Mouse (Mus musculus) layer of hippocampus, adult 9-11 months (tissue): ENCODE data around the gene Tmcc2.

Experiments used
- DNase-seq: peaks from one replicate; pipeline ENCODE4 v3.0.0; 2022

Tmcc2 gene

DNA sequence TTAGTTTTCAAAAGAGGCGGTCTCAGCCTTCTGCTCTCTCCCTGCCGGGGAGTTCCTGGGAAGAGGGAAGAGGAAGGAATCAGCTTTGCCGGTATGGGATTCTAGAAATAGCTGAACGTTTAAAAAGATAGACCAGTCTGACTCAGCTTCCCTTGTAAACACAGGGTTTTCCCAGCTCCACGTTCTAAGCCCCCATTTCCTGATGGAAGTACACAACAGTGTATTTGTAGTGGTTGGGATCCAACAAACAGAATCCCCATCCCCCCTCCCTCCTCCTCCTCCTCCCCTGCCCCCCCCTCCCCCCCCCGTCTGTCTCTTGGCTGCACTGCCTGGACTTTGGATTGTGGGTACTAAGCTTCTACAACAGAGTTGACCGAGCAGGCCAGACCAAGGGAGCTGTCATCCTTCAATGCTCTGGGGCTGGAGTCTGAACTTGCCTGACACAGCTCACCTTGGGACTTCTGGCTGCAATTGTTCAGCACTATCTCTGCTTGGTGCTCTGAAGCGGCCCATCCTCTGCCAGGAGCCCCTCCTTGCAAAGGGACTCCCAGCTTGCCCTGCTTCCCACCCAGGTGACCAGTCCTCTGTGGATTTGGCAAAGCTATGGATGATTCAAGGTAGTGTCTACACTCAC lies 52.9 kb downstream of the Tmcc2 start:
- DNase-seq: no peak

DNA sequence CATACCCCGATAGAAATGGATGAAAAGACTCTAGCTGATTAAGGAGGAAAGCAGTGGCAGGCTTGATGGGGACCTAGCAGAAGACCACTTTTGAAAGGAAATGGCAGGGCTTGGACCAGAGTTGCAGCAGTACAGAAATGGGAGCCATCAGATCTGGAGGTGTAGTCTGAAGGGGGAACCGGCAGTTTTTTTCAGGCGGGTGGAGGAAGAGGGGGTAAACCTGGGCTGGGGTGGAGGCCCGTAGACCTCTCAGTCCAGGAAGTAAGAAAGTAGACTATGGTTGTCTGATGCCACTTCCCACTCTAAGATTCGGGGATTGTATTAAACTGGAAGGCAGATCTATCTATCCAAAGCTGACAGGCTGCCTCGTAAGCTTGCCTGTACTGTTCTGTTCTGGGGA lies 54.2 kb downstream of the Tmcc2 start:
- no peak for DNase-seq

DNA sequence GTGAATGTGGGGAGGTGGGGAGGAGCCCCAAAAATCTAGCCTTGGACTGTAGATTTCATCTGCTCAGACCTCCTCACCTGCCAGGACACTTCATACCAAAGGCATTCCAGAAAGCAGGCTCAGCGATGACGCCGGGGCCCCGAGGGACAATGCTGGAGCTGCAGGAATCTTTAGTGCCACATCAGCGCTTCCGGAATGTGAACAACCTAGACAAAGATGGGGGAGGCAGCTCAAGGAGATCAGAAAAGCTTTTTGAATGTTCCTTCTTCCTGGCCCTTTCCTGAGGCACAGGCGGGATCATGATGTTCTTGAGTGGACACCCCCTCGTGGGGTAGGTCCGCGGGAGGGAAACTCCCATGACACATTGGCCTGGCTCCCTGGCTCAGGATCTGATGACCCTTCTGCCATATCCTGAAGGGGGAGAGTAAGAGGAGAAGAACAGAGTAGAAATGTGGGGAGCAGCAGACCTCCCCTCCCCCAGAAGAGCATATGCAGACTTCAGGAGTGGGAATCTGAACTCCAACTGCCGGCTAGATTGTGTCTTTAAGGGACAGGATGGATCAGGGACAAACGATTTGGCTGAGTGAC lies 55.6 kb downstream of the Tmcc2 start:
- no peak for DNase-seq

DNA sequence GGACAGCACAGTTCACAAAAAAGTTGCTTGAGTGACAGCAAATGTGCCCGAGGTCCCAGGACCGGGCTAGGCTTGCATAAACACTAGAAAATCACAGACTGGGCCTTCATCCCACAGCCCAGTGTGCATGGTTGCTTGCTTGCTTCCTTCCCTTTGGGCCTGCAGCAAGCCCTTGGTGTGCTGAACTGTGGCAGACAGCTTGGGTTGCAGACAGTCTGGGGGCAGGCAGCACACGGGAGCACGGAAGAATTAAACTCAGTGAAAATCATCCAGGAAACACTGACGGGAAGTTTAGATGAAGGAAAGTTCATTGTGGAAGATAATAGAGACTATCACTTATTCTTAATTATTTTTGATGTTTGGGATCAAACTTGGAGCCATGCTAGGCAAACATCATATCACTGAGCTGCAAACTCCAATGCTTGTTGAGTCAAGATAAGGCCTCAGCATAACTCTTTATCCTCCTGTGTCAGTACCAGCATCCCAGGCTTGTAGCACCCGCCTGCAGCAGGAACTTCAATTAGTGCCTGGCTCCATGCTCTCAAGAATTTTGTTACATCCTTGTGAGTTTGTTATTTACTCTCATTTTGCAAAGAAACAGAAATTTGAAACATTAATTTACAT lies 56.8 kb downstream of the Tmcc2 start:
- DNase-seq: no peak

DNA sequence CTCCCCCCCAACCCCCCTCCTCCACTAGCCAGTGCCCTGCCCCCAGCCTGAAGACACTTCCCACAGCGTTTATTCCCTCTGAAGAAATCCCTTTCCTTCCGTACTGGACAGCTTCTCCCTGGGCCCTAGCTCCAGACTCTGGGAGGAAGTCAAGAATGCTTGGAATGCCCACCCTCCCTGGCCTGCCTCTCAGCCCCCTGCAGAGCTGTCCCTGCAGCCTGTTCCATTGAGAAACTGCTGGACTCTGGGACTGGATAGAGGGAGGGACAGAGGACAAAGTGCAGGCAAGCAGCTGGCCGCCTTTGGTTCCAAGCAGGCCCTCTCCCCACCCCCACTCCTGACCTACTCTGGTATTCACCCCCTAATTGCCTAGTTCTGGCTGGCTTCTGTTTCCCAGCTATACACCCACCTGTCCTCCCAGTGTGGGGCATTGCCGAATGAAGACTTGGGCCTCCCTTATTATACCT lies 57.4 kb downstream of the Tmcc2 start:
- no peak for DNase-seq

DNA sequence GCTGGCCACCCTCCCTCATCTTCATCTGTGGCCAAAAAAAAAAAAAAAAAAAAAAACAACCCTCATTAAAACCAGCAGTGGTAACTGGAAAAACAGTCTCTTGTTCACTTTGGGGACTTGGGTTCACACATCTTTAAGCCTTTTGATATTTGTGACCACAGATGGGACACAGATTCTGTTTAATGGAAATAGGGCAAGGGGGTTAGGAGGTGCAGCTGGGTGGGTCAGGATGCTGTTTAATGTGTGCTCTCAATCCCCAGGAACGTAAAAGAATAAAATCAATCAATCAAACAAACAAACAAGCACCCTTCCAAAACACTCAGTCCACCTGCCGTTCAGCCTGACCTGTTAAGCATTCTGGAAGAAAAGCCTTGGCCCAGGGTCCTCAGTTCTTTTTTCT lies 57.9 kb downstream of the Tmcc2 start:
- DNase-seq: no peak

DNA sequence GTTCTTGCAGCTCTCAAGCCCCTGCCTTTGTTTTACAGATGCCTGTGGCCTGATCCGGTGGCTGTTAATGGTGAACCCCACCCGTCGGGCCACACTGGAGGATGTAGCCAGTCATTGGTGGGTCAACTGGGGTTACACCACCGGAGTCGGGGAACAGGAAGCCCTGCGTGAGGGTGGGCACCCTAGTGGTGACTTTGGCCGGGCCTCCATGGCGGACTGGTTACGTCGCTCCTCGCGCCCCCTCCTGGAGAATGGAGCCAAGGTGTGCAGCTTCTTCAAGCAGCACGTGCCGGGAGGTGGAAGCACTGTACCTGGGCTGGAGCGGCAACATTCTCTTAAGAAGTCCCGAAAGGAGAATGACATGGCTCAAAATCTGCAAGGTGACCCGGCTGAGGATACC lies 59.8 kb downstream of the Tmcc2 start:
- no peak for DNase-seq

DNA sequence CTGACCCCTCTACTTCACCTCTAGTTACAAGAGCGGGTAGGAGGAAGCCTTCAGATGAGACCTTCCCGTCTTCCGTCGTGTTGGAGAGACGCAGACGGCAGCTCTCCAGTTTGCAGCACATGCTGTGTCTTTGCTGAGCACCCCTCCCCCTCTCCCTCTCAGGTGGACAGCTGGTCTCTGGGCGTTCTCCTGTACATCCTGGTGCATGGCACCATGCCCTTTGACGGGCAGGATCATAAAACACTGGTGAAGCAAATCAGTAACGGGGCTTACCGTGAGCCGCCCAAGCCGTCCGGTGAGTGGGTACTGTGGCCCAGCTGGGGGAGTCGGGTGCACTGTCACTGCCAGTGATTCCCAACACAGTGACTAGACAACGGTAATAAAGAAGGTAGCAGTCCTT lies 60.7 kb downstream of the Tmcc2 start:
- DNase-seq: no peak

DNA sequence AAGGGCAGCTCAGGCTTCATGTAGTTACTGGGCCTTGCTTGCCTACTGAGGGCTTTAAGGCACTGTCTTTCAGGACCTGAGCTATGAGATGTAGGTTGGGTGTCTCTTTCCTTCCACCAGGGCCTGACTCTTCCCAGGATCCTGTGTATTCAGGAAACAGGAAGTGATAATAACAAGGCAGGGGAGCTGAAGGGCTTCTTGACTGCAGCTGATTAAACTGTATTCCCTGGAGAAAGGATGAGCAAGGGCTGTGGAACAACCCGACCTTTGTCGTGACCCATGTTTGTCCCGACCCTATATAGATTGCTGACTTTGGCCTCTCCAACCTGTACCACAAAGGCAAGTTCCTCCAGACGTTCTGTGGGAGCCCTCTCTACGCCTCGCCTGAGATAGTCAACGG lies 61.4 kb downstream of the Tmcc2 start:
- DNase-seq: no peak

DNA sequence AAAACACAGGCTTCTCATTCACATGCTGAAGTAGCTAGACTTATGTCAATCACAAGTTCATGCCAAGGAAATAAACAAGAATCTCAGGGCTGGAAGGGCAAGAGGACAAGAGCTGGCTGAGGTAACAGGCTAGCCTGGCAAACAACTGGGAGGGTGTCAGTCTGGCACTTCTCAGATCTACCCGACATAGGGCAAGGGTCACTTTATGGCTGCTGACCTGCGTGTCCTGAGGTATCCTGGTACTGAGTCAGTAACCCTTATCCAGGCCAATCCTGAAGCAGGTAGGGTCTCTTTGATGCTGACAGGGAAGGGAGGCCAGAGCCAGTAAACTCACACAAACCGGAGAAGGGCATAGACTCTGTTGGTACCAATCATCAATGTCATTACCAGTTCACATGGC lies 62.5 kb downstream of the Tmcc2 start:
- DNase-seq: no peak

DNA sequence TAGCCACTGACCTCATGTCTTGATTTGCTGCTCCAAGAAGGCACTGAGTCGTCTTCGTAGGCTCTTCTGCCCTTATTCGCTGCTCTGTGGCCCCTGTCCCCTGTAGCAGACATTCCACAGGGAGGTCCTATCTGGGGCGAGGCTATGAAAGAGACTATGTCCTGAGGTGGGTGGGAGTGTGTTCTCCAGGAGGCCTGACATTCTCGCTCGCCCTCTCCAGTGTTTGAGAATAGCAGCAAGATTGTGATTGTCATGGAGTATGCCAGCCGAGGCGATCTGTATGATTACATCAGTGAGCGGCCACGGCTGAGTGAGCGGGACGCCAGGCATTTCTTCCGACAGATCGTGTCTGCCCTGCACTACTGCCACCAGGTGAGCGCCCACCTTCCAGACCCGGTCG lies 63.6 kb downstream of the Tmcc2 start:
- DNase-seq: no peak

DNA sequence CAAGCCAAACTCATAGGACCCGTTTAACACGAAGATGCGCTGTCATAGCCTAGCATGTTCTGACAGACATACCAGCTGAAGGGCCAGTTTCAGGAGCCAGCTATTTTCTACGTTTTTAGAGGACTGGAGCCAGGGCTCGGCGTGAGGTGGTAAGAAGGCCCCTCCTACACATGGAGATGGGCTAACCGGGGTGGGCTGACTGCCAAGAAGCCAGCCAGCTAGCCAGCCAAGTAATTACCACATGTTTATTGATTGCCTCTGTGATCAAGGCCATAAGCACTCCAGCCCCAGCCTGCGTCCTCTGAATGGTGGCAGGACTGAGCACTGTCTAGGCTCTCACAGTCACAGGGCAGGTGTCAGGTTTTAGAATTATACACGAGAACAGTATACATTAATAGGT lies 64.3 kb downstream of the Tmcc2 start:
- DNase-seq: no peak

DNA sequence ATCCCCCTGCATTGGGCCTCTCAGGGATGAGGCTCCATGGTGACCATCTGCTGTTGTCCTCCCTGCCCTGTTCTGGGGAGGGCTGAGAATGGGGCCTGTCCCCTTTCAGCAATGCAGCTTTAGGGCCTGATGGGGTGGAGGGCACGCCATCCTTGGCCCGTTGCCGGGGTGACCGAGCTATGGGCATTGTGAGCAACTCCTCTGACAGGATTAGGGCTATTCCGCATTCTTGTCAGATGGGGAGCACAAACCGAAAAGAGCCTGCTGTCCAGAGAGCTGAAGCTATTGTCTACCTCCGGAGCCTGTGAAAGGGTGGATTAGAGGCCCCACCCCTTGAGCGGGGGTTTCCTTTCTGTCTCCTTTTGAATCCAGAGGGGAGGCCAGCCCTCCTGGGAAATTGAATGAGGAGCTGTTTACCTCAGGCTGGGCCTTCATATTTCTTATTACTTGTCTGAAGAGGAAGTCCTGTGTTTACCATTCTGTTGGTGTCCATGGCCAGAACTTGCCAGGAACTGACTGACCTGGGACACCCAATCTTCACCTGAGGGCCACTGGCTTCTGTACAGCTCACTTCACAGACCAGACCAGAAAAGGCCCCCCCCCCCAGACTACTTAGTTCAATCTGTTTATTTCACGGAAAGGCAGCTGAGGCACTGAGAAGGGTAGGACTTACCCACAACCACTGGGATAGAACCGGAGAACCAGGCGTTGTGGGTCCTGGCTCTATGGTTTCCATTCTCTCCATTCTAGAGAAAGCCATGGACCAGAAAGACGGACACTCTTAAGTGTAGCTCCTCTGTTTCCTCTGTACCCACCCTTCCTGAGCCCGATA lies 68.2 kb downstream of the Tmcc2 start:
- no peak for DNase-seq

DNA sequence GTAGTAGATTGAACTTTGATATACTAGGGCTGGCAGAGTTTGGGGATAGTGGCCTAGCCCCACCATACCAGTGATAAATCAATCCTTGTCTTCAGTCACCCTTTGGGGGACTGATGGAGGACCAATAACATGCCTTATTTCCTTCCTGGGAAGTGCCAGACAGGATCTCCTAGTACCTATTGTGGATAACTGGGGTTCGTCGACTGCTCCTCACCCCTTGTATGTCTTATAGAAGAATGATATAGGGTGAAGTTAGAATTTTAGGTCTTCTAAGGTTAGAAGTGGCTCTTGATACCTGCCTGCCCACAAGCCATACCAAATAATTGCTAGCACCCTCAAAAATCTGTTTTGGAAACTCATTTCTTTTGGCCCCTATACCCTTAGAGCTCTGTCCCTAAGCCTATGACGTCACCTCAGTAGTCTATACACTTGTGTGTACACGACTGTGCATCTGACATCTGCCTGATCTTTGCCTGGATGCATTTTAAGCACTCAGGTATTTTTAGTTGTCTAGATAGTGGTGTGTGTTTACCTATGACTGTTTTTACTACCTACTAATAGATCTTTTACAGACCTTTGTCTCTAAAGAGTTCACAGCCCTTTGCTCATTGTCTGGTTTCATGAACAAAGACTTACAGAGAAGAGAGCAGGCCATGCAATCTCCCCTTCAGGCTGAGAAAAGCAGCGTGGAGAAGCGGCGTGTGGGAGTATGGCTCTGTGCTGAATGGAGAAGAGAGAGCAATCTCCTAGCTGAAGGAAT lies 69.1 kb downstream of the Tmcc2 start:
- no peak for DNase-seq

DNA sequence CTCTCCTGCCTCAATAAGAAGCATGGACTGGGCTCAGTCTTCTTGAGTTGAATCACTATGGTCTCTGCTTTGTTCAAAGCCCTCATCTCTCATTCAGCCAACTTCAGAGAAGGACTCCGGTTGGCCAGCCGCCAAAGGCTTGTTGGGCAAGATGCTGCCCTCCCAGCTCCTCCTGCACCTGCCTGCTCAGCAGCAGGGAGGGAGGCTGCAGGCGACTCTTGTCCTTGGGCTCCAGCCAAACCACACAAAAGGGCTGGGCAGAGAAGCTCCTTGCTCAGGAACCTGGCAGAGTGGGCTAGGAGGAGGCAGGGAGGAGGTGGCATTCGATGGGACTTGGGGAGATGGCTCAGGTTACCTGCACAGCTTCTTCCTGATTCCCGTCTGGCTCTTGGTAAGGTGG lies 71.8 kb downstream of the Tmcc2 start:
- DNase-seq: peak; percentile 35

DNA sequence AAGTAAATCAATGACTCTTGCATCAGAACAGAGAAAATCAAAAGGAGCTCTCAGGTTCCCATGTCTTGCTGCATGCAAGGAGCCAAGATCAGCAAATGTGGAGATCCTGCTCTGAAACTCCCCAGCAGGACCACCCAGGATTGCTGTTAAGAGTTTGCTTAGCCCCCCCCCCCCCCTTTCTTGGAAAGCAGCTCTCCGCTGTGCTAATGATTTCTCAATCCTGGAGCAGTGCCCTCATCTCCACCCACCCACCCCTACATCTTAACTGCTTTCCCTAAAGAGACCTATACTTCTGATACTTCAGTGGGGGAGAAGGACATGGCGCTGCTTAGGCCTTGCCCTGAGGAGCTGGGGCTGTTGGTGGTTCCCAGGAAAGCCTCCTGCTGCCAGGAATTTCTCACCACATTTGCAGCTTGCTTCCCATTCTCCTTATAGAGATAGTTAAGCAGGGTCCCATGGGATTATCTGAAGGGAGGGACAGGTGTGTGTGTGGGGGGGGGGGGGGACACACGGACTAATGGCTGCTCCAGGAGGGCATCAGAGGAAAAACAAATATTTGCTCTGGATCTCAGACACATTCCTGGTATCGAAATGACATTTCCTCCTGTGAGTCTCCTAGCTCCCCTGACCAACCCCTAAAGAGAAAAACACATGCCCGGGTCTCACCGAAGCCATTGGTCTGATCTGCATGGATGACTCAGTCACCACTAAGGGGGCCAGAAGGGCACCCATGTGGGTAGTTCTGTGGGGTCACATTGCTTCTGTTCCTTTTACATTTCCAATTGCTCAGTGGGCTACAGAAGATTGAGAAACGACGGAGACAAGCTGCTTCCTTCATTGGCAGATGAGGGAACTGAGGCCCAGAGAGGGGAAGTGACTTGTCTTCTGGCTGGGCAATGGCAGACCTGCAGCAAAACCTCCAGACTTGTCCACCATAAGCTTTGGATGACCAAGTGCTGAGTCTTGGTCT lies 72.9 kb downstream of the Tmcc2 start:
- peak; percentile 40 for DNase-seq

DNA sequence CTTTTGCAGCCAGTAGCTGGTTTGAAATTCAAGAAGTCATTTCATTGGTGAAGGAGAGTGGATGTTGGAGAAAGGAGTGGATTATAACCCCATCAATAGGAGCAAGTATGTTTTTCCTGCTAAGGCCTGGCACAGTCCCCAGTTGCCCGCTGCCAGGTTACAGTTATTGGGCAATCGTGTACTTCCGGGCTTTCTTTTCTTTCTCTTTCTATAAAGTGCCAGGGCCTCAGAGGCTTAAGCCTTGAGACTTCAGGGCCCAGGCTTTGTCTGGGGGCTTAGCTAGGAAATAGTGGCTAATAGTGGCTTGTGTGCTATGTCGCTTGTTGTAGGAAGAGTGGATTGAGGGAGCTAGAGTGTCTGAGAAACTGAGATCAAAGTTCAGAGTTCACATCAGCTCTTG lies 73.7 kb downstream of the Tmcc2 start:
- no peak for DNase-seq

DNA sequence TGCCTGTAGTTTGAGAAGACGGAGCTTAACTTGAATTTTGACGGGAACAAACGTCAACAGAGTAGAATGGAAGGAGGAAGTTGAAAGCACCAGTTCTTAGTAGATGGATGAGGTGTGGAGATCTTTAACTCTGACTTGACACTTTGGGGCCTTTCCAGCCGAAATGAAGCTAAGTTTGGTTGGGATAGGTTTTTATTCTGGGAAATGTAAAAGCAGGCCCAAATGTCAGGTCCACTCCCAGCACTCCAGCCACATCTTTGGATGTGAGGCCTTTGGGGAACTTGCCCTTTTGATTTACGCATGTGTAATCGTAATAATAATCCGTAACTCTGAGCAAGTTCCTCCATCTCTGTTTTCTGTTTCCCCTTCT lies 74.5 kb downstream of the Tmcc2 start:
- no peak for DNase-seq

DNA sequence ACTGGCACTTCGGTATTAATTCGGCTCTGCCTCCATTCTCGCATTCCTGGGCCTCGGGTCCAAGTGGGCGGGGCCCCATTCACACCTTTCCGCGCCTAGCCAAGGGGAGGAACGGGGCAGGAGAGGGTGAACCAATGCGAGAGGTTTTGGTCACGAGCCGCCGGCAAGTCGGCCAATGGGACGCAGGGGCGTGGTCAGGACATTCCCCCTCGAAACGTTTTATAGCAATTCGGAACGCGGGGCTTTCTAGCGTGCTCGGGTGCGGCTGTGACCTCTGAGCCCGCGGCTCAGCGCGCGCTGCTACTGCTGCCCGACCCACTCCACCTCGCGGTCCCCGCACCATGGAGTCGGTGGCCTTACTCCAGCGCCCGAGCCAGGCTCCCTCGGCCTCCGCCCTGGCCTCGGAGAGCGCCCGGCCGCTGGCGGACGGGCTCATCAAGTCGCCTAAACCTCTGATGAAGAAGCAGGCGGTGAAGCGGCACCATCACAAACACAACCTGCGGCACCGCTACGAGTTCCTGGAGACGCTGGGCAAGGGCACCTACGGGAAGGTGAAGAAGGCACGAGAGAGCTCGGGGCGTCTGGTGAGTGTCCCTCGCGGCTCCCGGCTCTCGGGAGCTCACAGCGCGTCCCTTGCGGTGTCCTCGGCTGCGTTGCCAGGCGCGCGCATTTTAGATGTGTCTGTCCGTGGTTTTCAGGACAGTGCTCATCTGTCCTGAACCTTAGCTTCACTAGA lies 75.0 kb downstream of the Tmcc2 start, which contains the start of gene Nuak2:
Gene Nuak2, plus strand, starts transcription at position 238 of the 736 bp plus-strand sequence.
- peak; percentile 73 for DNase-seq

DNA sequence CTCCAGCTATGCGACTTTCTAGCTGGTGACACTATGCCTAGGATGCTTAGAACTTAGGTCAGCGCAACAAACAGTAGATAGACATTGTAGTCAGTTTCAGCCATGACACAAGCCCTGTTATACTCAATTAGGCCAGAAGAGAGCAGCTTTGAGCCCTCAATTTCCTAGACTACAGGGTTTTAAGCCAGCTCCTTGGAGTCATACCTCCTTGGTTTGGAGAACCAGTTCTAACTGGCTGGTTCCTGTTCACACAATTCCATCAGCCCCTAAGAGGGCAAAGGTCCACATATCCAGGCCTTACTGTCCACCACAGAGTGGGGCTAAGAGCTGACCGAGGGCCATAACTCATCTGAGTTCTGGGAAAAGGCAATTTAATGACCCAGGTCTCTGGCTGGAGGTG lies 78.4 kb downstream of the Tmcc2 start:
- DNase-seq: peak; percentile 36

DNA sequence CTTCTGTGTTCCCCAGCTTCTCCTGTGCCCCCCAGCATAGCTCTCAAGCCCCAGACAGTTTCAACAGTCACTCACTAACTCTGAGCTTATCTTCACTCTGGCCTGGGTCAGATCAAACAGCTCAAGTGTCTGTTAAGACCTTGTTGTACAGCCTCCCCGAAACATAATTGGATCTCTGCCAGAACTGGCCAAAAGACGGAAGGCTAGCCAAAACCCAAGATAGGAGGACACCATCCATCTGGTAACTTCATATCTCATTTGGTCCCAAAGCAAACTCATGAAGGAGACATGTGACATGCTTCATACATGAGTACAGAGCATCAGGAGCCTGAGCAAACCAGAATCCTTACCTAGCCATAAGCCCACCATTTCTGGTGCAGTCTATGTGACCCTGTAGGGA lies 79.0 kb downstream of the Tmcc2 start:
- no peak for DNase-seq
